Mouse (Mus musculus) 3T3-L1 (cell line): ENCODE measurements around the gene Endog.
A peak's percentile ranks its signal among the peaks of the same experiment; 100 is the strongest.

Source experiments
- DNase-seq: peaks from one replicate; pipeline ENCODE4 v3.0.0-alpha.2; 2015; ENCODE audit warnings: low read depth, low spot score

Gene Endog

GRCm38 (mm10) chr2:30211408-30212168, 40.3 kb downstream of the Endog start:
- no peak for DNase-seq

- no peak for DNase-seq
Observed at GRCm38 (mm10) chr2:30212169-30212545, 40.9 kb downstream of the Endog start.

- DNase-seq, result peak; percentile 32
Observed at GRCm38 (mm10) chr2:30212951-30213350, 41.7 kb downstream of the Endog start.

GRCm38 (mm10) chr2:30214745-30215144, 43.5 kb downstream of the Endog start:
- no peak for DNase-seq

- no peak for DNase-seq
Observed at GRCm38 (mm10) chr2:30215493-30215892, 44.2 kb downstream of the Endog start.

- no peak for DNase-seq
Observed at GRCm38 (mm10) chr2:30216293-30216692, 45.0 kb downstream of the Endog start.
